Mouse (Mus musculus) thymus, postnatal 36 days (tissue): ENCODE results near the gene Nrxn2.

Experiments
- DNase-seq, 2 experiments: peaks; one replicate each; pipeline ENCODE4 v3.0.0; 2022; ENCODE audit warnings: mixed read lengths in 2 of 2

Gene Nrxn2

DNA sequence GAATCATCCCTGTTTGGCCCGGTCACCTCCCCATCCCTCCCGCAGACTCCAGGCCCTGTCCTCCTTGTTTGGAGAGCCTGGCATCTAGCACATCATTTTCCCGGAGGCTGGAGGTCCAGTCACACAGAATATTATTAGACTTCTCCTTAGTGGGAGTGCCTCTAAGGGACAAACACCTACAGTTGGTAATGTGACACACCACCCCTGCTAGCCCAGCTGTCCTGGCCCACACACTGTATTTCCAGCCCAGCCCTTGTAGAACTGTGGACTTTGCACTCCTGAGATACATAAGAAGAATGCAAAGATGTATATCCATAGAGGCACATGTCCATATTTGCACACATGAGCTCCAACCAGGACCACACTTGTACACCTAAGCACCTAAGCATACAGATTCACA lies 103.1 kb downstream of the Nrxn2 start:
- no peak for DNase-seq

DNA sequence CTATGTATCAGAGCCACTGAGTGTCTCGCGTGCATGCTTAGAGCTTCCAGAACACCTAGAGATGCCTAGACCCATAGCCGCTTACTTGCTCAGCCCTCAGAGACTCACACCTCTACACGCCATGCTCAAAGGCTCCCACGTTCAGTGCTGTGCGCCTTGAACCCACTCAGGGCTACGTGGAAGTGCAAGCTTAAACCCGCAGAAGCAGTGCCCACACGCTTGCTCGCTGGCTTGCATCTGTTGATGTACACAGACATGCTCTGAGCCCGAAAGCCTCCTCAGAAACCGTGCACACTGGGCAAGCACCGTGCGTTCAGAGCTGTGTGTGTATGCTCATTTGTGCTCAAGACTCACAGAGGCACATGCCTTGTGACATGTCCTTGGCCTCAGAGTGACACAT lies 103.8 kb downstream of the Nrxn2 start:
- DNase-seq: no peak

DNA sequence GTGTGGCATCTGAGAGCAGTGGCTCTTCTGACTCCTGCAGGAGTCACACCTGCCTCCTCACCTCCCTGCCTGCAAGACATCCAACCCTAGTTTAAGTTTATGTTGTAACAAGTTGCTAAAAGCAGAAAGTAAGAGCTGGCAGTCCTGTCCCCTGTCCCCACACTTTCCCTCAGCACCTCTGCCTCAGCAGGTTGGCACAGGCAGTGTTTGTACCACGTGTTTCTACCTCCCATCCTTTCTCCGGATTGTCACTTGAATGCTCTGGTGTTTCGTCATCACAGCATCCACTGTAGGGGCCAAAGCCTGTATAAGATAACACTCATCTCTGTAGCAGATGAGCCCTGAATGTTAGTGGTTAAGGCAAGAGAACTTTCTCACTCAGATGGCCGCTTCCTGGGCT lies 106.5 kb downstream of the Nrxn2 start:
- no peak for DNase-seq

DNA sequence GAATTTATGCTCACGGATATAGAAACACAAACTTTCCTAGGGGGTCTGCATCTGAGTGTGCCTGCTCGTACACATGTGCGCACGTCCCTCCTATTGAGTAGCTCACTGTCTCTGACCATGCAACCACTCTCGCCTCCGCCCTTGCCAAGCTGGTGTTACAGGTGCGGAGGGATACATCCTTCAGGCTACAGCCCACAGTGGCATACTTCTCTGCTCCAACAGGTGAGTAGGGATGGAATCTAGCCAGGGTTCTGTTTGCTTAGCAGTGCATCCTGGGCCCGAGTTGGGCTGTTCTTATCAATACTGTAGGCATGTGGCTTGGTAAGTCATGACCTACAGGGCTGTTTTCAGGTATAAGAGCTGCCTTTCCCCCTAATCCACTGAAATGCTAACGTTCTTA lies 107.5 kb downstream of the Nrxn2 start:
- no peak for DNase-seq

DNA sequence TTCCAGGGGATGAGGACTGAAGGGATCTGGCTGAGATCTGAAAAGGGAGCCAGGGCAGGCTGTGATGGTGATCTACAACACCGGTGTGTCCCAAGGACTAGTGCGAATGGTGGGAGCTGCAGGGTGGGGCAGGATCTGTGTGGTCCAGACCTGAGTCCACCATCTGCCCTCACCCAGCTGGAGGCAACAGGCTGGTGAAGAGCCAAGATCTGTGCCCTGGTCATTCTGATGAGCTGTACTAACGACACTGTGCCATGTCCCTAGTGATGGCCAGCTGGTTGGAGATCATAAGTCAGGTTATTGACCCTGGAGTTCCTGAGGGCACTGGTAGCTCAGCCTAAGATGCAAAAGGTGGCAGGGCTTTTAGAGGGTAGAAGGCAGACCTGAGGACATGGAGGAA lies 108.9 kb downstream of the Nrxn2 start:
- DNase-seq: no peak

DNA sequence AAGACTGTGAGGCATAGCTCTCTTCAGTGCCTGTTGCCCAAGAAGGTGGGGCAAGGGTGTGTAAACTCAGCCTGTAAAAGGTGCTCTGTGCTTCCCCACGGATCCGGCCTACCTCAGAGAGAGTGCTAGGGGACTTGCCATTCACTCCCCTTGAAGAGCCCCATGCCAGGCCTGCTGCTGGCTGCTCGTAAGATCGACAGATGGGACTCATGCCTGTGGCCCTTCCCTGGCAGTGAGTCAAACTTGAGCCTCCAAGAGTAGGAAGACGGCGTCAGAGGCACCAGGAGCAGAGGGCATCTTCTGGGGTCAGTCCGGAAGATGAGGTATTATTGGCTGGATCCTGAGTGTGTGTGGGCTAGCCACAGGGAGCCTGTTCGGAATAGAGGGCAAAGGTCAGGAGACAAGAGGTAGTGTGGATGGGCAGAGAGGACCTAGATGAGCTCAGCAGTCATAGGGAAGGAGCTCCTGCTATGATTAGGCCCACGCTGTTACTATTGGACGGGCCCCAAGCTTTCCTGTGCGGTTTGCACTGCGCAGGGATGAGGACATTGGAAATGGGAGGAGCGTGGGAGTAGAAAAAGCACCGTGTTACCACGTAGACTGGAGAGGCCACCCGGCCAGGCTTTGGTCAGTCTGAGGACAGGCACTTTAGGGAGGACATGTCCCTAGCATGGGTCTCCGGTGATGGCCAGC lies 109.5 kb downstream of the Nrxn2 start:
- no peak for DNase-seq

DNA sequence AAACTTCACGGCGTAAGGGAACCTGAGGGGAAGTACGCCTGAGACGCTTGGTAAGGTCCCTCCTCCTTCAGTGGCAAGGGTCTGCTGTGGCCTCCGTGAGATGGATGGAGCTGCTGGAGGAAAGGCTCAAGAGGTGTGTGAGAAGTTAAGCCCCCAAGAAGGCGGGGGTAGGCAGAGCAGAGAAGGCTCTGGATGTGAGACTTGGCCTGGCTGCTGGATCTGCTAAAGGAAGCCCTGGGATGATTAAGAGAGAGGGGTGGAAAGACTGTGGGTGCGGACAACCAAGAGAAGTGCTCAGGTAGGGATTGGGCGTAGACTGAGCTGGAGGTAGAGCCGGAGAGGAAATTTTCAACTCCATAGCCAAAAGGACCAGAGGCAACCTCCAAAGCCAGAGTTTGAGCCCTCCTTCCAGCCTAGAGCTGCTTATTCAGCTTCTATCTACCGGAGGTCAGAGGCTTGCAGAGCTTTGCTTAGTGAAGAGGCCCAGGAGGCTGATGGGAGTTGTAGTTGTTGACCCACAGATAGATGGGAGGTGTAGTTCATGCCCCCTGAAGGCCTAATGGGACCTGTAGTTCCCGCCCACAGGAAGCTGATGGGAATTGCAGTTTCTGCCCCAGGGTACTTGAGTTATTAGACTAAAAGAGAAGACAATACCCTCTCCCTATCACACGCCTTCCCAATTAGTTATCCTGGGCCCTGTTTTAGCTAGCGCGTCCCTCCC lies 110.9 kb downstream of the Nrxn2 start:
- no peak for DNase-seq

DNA sequence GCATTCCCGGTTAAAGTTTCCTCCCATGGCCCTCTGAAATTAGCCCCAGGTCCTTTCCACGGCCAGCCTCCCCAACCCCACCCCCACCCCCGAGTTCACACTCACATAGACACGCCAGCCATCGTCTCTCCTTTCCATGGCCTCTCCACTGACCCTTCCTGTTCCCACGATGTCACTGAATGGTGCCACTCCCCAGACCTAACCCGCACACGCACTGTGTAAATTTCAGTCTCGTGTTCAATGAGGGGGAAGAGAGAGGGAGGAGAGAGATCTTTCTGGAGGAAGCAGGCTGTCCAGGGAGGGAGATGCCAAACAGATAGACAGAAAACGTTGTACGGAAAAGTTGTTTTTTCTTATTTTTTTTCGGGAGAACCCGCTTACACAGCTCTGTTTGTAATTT lies 111.8 kb downstream of the Nrxn2 start:
- no peak for DNase-seq

DNA sequence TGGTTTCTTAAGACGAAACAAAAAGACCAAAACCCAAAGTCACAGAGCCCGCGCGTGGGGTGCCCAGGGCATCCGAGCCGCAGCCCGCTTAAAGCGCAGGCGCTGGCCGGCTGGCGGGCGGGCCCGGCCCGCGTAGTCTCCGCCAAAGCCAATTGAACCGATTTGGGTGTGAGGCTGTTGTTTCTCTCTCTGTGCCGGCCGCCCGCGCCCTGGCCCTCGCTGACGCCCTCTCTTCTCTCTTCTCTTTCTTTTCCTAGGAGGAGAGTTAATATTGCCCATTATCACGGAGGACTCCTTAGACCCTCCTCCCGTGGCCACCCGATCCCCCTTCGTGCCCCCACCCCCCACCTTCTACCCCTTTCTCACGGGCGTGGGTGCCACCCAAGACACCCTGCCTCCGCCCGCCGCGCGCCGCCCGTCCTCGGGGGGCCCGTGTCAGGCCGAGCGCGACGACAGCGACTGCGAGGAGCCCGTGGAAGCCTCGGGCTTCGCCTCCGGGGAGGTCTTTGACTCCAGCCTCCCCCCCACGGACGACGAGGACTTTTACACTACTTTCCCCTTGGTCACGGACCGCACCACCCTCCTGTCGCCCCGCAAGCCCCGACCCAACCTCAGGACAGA lies 112.6 kb downstream of the Nrxn2 start:
- no peak for DNase-seq

DNA sequence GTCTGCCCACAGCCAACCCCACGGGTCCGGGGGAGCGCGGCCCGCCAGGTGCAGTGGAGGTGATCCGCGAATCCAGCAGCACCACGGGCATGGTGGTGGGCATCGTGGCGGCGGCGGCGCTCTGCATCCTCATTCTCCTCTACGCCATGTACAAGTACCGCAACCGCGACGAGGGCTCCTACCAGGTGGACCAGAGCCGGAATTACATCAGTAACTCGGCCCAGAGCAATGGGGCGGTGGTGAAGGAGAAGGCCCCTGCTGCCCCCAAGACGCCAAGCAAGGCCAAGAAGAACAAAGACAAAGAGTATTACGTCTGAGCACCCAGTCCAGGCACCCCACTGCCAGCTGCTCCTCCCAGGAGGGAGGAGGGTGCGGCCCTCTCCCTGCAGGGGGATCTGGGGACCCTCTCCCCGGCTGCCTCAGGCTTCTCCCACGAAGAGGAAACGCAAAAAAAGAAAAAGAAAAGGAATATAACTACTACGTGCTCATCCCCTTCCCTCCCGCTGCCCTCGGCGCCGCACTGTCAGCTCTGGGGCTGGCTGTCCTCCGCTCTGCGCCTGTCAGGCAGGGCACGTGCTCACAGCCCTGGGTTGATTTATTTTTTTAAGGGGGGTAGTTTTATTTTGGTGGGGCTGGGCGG lies 113.4 kb downstream of the Nrxn2 start:
- no peak for DNase-seq

DNA sequence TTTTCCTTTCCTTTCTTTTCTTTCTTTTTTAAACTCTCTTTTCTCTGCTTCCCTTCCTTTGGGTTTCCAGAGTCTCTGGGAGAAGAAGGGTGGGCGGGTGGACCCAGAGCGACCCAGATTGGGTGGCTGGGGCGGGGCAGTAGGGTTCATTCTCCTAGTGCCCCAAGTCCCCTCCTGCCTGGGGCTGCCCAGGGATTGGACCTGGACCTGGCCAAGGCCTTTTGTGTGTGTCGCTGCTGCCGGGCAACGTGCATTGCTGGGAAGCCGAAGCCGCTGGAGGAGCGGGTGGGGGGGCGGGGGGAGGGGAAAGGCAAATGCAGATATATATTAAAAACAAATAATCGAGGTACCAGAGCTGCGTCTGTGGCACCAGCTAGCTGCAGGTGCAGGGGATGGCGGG lies 114.1 kb downstream of the Nrxn2 start:
- DNase-seq: no peak

DNA sequence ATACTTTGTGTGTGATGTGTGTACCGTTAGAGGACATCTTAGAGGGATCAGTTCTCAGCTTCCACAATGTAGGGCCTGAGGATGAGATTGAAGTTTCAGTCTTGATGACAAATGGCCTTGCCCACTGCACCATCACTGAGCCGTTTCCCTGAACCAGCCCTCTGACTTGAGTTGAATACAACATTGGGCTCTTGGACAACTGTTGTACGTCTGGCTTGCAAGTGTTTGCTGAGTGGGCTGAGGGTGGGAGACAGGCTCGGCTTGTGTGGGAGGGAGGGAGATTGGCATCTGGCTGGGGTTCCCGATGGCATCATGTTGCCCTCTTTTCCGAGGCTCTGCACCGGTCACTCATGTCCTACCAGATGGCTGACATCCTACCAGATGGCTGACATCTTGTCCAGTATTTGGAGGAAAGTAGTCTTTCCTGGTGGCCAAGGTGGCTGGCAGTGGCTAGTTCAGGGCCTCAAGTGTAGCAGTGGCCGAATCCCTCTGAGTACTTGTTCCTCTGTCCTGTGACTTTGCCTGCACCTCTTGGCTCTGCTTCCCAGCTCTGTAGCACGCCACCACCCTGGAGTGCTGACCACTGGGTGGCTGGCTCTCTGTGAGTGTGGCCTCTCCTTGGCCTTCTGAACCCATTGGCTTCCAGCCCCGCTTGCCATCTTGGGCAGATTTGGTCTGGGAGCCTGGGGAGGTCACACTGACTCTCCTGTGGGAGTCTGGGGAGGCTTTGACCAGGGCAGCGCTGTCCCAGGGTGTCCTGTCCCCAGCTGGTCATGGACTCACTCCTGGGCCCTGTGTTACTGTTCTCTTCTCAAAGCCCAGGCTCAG lies 115.0 kb downstream of the Nrxn2 start:
- no peak for DNase-seq

DNA sequence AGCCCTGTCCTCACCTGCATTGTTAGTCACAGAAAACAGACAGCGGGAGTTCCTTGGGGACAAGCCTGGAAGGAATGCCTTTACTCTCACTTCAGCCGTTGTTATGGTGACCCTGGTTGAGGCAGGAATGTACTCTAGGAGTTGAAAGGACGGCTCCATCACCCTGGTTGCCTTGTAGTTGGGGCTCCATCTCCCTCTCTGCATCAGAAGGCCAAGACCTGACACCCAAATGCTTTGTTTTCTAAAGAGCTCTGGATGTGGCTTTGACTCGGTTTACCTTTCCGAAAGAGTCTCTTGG lies 115.5 kb downstream of the Nrxn2 start:
- DNase-seq: no peak

DNA sequence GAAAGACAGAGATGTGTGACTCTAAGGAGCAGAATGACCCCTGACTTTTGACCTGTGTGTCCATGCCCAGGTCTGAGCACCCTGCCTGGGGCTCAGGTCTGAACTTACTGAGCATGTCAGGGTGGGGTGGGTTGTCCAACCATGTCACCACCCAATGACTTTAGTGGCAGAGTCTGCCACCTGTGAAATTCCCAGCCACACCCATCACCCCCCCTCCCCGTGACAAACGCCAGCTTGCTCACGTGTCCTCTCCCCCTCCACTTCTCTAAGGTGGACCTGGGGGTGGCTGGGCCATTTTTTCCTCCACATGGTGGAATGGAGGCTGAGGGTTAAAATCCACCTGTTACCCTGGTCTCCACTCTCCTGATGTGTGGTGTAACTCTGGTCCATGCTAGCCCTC lies 117.7 kb downstream of the Nrxn2 start:
- DNase-seq: no peak

DNA sequence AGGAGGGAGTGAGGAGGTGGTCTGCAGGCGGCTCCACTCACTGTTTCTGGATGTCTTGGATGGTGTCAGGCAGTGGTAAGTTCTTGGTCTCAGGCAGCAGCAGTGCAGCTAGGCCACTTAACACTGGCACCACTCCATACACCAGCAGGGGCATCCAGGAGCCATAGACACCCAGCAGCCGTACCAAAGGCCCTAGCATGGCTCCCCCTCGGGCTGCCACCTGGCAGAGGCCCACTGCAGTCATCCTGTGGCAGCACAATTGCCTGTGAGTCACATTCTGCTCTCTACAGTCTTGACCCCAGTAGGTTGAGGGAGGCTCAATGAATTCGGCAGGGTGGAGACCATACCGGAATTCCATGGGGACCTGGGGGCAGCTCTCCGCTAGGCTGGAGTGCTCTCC lies 118.2 kb downstream of the Nrxn2 start:
- no peak for DNase-seq

DNA sequence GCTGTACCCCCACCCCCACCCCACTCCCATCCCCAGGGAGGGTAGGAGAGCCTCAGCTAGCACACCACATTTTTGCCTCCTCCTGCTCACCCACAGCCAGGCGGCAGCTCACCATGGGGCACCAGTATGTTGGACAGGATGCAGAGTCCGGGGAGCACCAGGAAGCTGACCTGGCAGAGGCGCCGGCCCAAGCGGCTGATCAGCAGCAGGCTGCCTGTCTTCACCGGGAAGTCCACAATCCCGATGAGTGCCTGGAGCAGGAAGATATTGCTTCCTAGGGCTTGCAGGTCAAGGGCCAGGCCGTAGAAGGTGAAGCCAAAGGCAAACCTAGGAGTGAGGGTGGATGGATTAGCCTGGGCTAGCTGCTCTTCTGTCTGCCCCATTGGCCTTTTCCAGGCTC lies 119.0 kb downstream of the Nrxn2 start:
- DNase-seq: no peak

DNA sequence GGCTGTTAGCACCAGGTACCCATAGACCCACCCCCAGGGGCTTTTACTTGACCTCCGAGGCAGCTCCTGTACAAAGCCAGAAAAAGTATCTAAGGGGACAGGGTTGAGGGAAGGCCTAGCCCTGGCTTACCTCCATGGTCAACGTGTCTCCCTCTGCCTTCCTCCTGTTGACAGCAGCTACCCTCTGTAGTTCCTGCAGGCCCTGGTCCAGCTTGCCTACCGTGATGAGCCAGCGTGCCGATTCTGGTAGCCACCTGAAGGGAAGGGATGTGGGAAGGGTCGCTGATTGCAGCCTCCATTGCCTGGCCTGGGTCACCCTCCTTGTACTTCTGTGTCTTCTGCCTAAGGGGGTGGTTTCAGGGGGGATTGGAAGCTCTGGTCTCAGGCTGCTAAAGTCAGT lies 120.0 kb downstream of the Nrxn2 start:
- DNase-seq: no peak

DNA sequence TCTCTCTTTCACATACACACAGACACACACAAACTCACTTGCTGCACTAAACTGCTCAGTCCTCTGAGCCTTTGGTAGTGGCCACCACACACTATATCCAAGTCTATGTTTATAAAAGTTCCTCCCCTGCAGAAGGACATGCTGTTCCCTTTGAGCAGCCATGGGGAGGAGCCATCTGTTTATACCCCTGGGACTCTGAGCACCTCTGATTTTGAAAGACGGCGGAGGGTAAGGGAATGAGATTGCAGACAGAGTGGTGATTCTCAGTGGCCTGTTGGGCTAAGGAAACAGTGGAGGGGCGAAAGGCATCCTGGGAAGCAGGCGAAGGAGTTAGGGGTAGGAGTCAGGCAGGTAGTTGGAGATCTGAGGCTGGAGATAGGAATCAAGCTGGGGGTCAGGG lies 121.1 kb downstream of the Nrxn2 start:
- no peak for DNase-seq

DNA sequence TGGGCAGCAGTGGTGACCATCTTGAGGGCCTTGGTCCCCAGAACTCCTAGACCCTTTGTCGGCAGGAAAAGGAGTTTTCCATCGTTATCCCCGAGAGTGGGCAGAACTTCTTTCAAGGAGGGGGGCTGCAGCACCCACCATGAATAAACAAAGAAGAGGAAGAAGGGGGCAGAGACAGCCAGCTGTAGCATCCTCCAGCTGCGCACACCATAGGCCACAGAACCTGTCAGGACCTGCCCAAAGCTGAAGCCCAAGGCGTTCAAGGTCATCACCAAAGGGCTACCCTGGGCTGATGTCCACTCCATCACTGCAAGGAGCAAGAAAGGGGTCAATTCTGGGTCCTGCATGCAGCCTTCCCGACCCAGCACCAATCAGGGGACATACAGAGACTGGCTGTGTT lies 121.7 kb downstream of the Nrxn2 start:
- DNase-seq: no peak

DNA sequence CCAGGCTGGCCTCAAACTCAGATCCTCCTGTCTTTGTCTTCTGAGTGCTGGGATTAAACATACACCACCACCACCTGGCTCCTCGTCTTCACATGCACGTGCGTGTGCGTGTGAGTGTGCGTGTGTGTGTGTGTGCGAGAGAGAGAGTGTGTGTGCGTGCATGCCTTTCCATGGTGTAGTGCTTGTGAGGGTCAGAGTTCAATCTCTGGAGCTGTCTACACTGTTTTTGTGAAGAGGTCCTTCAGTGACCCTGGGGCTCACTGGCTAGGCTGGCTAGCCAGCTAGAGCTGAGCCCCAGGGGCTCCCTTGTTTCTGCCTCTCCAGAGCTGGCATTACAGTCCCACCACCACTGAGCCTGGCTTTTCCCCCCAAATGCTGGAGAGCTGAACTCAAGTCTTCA lies 123.0 kb downstream of the Nrxn2 start:
- no peak for DNase-seq

DNA sequence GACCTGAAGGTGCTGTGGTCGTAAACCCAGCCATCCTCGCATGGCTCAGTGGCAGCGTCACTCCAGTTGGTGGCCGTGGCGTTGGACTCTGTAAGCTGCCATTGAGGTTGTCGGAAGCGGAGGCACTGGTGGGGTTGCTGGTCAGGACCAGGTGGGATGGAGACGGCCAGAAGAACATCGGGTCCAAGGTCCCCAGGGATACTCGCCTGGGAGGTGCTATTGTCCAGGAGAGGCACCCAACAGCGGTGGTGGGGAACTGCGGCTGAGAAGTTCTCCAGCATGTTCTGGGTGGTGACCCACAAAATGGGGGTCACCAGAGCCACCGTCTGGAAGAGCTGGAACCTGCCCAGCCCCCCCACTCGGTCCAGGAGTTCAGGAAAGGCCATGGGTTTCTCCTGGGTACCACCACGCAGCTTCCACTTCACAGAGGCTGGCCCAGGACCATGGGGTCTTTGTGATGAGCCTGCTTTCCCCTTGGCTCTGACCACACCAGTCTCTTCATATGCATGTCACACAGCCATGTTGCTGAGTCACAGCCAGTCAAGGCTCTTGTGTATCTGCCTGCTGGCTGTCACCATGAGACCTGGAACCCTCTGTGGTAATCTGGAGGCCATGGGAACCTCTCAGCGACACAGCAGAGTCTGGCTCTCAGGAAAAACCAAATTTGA lies 124.0 kb downstream of the Nrxn2 start, which contains the start of gene Slc22a12:
Gene Slc22a12, minus strand, starts transcription at position 666 of the 668 bp plus-strand sequence.
- no peak for DNase-seq

DNA sequence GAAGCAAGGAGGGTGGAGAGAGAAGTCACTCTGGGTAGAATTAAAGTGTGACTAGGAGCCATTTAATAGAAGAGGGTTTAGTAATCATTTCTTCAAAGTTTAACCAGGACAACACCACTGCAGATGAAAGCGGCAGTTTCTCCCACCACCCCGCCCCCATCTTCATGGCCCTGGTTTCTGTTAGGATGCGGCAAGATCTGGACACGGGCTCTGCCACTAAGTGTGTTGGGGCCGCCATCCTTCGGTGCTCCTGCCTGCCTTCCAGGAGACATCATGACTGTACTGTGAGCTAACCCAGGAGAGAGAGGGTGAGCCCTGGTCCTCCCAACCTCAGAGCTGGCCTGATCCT lies 124.5 kb downstream of the Nrxn2 start:
- DNase-seq: no peak

DNA sequence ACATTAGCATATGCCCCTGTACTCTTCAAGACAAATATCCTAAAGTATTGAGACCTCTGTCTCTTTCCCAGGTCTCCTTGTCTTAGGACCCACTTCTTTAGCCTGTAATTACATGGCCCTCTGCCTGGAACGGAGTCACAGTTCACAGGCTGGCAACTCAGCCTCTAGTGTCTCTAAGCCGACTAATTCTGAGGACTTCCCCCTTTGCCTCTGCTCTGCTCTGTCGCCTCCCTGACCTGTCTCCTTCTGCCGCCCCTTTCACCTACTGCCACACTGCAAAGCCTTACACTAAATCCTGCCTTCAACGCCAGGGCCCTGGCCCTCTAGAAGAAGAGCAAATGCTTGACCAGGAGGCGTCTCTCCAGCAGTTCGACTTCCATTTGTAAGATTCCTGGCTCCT lies 125.0 kb downstream of the Nrxn2 start:
- no peak for DNase-seq
